Mouse (Mus musculus) liver, embryonic 14.5 days (tissue): ENCODE data around the gene Macrod1.

ENCODE experiments used
- CTCF ChIP-seq: IDR thresholded peaks from 2 replicates; pipeline ENCODE4 v1.5.1; 2016; ENCODE audit warnings: antibody characterized with exemption, low read depth, control low read depth
- EP300 ChIP-seq: IDR thresholded peaks from 2 replicates; pipeline ENCODE4 v1.6.1; 2016; ENCODE audit warnings: antibody characterized with exemption, low read depth

- TF ChIP-seq CTCF (no peak), EP300 (no peak)
Observed at GRCm38 (mm10) chr19:7126933-7127332, 70.3 kb downstream of the Macrod1 start.
